Mouse (Mus musculus): Measurements from ENCODE around the gene Cnnm3.

DNA sequence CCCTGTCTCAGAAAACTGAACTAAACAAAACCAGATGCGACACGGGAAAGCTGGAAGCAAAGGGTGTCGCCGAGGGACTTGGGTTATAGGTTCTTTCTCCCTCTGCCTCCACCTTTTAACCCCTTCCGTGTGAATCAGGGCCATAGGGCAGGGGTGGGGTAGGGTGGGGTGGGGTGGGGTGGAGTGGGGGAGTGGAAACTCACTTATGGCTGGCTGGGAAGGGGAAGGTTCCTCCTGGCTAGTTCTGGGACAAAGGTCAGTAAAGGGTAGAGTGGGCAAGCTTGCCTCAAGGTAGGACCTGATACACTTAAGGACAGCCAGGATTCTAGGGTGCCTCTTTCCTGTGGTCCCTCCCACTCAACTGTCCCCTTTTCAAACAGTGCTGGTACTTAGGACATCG lies 18.4 kb upstream of the Cnnm3 start:
- TF ChIP-seq POLR2A (IDR thresholded peaks at IDR 0.05; ENCODE audit: borderline replicate concordance, insufficient read depth, low read length) (no peak), CTCF (IDR thresholded peaks at IDR 0.05; ENCODE audit: borderline replicate concordance, insufficient read depth, low read depth, low read length) (no peak)
